Mouse (Mus musculus) gastrocnemius, adult 18-20 months (tissue): ENCODE data around the gene Got2. TPM values are rescaled to one million over a fixed set of nuclear protein-coding genes. Genes with fewer than 3 reads are reported as not detected.
A peak's percentile ranks its signal among the peaks of the same experiment; 100 is the strongest.
"Not testable (repeated sequence)": the region's sequence is repeated elsewhere in the genome, so short reads cannot be mapped to it uniquely, and the experiment has no call there.

Experiments used
- DNase-seq: peaks from one replicate; pipeline ENCODE4 v3.0.0; 2021; ENCODE audit warnings: low spot score
- total RNA-seq, 2 experiments: library from RNA; stranded (reverse); gene quantifications; 2 replicates each; pipeline ENCODE4 v1.2.3; 2021

Gene Got2
- total RNA-seq, 2 experiments from 2014 or later = 390 to 437 TPM

GRCm38 (mm10) chr8:95875270-95875669 lies 13.1 kb downstream of the Got2 start:
- DNase-seq = no peak

- DNase-seq = no peak
Observed at GRCm38 (mm10) chr8:95871690-95872089, 16.7 kb downstream of the Got2 start.

DNA sequence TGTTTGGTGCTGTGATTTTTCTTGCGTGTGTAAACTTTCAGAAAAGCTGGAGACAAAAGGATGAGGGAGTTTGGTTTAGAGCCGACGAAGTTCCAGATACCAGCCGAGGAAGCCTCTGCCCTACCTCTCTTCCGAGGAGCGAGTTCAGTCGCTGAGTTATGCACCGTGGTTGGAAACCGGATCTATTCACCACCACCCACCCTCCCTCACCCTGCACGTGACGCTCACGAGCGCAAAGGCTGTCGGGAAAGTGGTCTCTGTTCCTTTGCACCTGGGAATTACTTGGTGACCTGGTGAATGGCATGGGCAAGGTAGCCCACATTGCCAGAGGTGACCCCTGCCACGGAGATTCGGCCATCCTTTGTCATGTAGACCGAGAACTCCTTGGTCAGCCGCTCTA lies 23.5 kb downstream of the Got2 start:
- not testable (repeated sequence) for DNase-seq

- DNase-seq = not testable (repeated sequence)
Observed at GRCm38 (mm10) chr8:95863761-95864440, 24.4 kb downstream of the Got2 start.

GRCm38 (mm10) chr8:95854174-95854573 lies 34.2 kb downstream of the Got2 start:
- DNase-seq = no peak

GRCm38 (mm10) chr8:95853102-95853843 lies 35.1 kb downstream of the Got2 start, which contains the start of gene Slc38a7:
Gene Slc38a7, minus strand, starts transcription at chr8:95853539.
- DNase-seq = peak; percentile 81

DNA sequence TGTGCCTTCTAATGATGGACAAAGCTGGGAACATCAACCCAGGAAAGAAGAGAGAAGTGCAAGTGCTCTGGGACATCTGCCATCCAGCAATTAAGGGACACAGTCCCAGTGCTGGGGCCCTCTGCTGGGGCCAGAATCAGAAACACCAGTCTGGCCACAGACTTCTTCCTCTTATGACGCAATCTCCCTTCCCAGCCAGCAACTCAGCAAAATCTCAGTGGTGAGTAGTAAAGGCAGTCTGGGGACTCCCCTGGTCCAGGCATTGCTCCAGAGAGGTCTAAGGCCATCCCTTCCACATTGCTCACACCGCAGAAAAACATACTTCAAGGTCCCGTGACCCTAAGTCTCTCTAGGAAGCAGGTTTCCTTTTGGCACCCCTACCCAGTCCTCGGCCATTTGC lies 36.1 kb downstream of the Got2 start:
- peak; percentile 34 for DNase-seq

GRCm38 (mm10) chr8:95850326-95850725 lies 38.0 kb downstream of the Got2 start:
- no peak for DNase-seq

GRCm38 (mm10) chr8:95848734-95849464 lies 39.4 kb downstream of the Got2 start:
- no peak for DNase-seq

GRCm38 (mm10) chr8:95848061-95848551 lies 40.2 kb downstream of the Got2 start:
- no peak for DNase-seq

DNA sequence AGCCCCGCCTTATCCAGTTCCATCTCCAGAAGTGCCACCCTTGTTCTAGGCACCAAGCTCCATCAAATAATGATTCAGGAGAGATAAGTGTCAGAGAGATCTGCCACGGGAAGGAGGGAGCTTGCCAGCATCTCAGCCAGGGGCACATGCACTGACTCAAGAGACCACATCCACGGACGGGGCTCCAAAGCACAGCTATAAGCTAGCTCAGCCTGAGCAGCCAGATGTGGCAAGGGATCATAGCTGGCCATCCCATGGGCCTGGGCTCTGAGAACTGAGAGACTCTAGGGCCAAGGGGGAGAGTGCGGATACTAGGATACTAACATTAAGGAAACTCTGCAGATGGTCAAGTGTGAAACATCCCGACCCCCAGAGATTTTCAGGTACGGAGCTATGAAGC lies 43.3 kb downstream of the Got2 start:
- DNase-seq = no peak

- DNase-seq = no peak
Observed at GRCm38 (mm10) chr8:95843968-95844367, 44.4 kb downstream of the Got2 start.

- DNase-seq = no peak
Observed at GRCm38 (mm10) chr8:95841436-95841835, 46.9 kb downstream of the Got2 start.

GRCm38 (mm10) chr8:95839289-95839688 lies 49.1 kb downstream of the Got2 start:
- no peak for DNase-seq

GRCm38 (mm10) chr8:95837266-95837665 lies 51.1 kb downstream of the Got2 start:
- DNase-seq = no peak

GRCm38 (mm10) chr8:95835891-95836290 lies 52.5 kb downstream of the Got2 start:
- DNase-seq = no peak

- DNase-seq = no peak
Observed at GRCm38 (mm10) chr8:95833435-95833984, 54.8 kb downstream of the Got2 start.

GRCm38 (mm10) chr8:95832603-95833434 lies 55.5 kb downstream of the Got2 start:
- peak; percentile 89 for DNase-seq

DNA sequence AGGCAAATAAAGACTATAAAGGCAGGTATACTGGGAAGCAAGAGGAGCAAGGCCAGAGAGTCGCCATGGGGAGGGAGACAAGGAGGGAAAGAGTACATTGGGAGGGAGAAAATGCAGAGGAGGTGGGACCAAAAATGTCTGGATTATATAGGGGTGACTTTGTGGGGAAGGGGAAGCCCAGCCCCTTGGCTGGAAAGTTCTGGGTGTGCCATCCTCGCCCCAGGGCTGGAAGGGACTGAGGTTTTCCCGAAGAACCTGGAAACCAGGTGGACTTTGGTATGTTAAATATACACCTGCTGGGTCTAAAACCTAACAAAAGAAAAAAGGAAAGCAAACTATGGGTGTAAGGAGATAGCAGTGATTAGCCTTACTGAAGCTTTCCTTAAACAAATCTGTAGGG lies 58.2 kb downstream of the Got2 start:
- no peak for DNase-seq

- not testable (repeated sequence) for DNase-seq
Observed at GRCm38 (mm10) chr8:95825162-95825561, 63.2 kb downstream of the Got2 start, which contains the start of gene Sap18b. Gene Sap18b, plus strand, starts transcription at chr8:95825346.

DNA sequence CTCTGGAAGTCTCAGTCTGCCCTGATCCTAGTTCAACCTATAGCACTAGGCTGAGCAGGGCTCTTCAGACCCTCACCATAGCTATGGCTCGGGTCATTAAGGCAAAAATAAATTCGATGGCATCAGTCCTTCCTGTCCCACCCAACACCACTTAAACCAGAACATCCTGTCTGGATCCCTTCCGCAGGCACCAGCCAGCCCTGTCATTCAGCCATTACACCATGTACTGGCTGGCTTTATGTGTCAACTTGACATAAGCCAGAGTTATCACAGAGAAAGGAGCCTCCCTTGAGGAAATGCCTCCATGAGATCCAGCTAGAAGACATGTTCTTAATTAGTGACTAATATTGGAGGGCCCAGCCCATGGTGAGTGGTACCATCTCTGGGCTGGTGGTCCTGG lies 65.6 kb downstream of the Got2 start:
- no peak for DNase-seq
